Mouse (Mus musculus) myocyte (in vitro differentiated cells): Measurements from ENCODE around the gene Farp1.

Experiments
- CEBPB ChIP-seq: IDR thresholded peaks from 2 replicates; pipeline ENCODE4 v1.6.1; 2011; ENCODE audit warnings: mild to moderate bottlenecking, moderate library complexity; ENCODE audit not compliant: poor library complexity, insufficient read depth, severe bottlenecking
- MYOD1 ChIP-seq, 3 experiments: IDR thresholded peaks; one replicate each; pipeline ENCODE4 v1.6.1; 2011; ENCODE audit warnings: control low read depth in 2 of 3, low read depth in 2 of 3, mild to moderate bottlenecking in 2 of 3, moderate library complexity in 1 of 3; ENCODE audit not compliant: insufficient read length in 2 of 3, control insufficient read depth in 1 of 3
- MYOG ChIP-seq, 3 experiments: IDR thresholded peaks; one replicate each; pipeline ENCODE4 v1.6.1; 2011; ENCODE audit warnings: control low read depth in 2 of 3, low read depth in 2 of 3, mild to moderate bottlenecking in 2 of 3; ENCODE audit not compliant: insufficient read length in 2 of 3, control insufficient read depth in 1 of 3, insufficient read depth in 1 of 3
- POLR2A ChIP-seq: IDR thresholded peaks from one replicate; pipeline ENCODE4 v1.6.1; 2011; ENCODE audit warnings: low read depth, mild to moderate bottlenecking, control low read depth, moderate library complexity; ENCODE audit not compliant: insufficient read length
- POLR2AphosphoS2 ChIP-seq: IDR thresholded peaks from one replicate; pipeline ENCODE4 v1.6.1; 2011; ENCODE audit warnings: low read depth, control low read depth; ENCODE audit not compliant: insufficient read length
- SRF ChIP-seq: IDR thresholded peaks from one replicate; pipeline ENCODE4 v1.6.1; 2011; ENCODE audit warnings: low read depth; ENCODE audit not compliant: control insufficient read depth, insufficient read length
- TCF12 ChIP-seq: IDR thresholded peaks from one replicate; pipeline ENCODE4 v1.6.1; 2011; ENCODE audit warnings: mild to moderate bottlenecking, control low read depth; ENCODE audit not compliant: poor library complexity, insufficient read depth, severe bottlenecking

- TF ChIP-seq CEBPB: no peak
- no peak for TF ChIP-seq SRF
- no peak for TF ChIP-seq POLR2A
- TF ChIP-seq TCF12: no peak
- TF ChIP-seq MYOG (IDR thresholded peaks at IDR 0.05; ENCODE audit: control insufficient read depth in 1 of 3, insufficient read depth in 1 of 3, insufficient read length in 2 of 3, low read depth in 2 of 3): no peak
- no peak for TF ChIP-seq POLR2AphosphoS2
- no peak for TF ChIP-seq MYOD1 (IDR thresholded peaks at IDR 0.05; ENCODE audit: control insufficient read depth in 1 of 3, insufficient read length in 2 of 3, low read depth in 2 of 3)
These were observed 26.7 kb downstream of the Farp1 start for GRCm38 (mm10) chr14:121061686-121062085.
